Mouse (Mus musculus) heart, adult 2 months (tissue): ENCODE measurements around the gene Gm40193.

Experiments used
- CTCF ChIP-seq: fragments of 200-600 bp; IDR thresholded peaks from 2 replicates; pipeline ENCODE4 v1.8.1; 2022; ENCODE audit warnings: antibody characterized with exemption, mild to moderate bottlenecking, moderate library complexity
- EP300 ChIP-seq: fragments of 200-500 bp; IDR thresholded peaks from 2 replicates; pipeline ENCODE4 v1.6.1; 2011; ENCODE audit warnings: low read depth, low read length, control low read depth; ENCODE audit not compliant: insufficient read depth
- POLR2A ChIP-seq: fragments of 200-500 bp; IDR thresholded peaks from 2 replicates; pipeline ENCODE4 v1.6.1; 2011; ENCODE audit warnings: mild to moderate bottlenecking, low read depth, low read length, control low read depth; ENCODE audit not compliant: insufficient read depth

DNA sequence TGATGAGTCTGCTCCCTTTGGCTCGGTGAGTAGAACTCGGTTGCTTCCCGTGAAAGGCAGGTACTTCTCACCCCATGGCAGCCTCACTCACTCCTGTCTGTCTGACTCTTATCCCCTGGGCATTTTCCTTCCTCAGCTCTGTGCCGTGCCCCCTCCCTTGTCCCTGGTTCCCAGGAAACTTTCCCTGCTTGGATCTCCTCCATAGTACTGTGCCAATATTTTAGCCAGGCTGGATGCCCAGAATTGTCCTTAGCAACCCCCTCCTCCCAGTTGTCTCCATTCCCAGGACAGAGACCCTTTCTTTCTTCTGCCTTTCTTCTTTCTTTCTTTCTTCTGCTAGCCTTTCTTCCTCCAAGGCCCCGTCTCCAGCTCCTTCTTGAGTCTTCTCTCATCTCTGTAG lies 8.7 kb upstream of the Gm40193 start:
- TF ChIP-seq POLR2A (no peak), CTCF (no peak), EP300 (no peak)
